In genomic region chr9:103201561-103202260, GRCm38 (mm10) we compare ENCODE assay signal across 8 mouse cellular contexts. TPM values are rescaled to one million over a fixed set of nuclear protein-coding genes. Genes with fewer than 3 reads are reported as not detected.
DNase-seq lines count a peak whose midpoint lies in the region; ATAC-seq and TF ChIP-seq lines count a peak whose summit lies in the region.

Srprb (minus strand) TSS chr9:103202137.

- no peak for TF ChIP-seq CTCF in heart, adult 2 months (IDR thresholded peaks at IDR 0.05)

- no peaks in the 10 kb centered on the region for H3K79me2 ChIP-seq in heart, adult 2 months (replicated peaks; ENCODE audit: control insufficient read depth, insufficient read depth, low read length)

- H3K4me2 ChIP-seq in embryonic facial prominence, embryonic 14.5 days (ENCODE audit: low read depth, low read length): peak within 1 kb of the TSS; percentile 78
- H3K4me2 ChIP-seq in limb, embryonic 13.5 days (replicated peaks): peak within 1 kb of the TSS; percentile 75
- peak within 1 kb of the TSS; percentile 58 for H3K4me2 ChIP-seq in midbrain, embryonic 16.5 days (ENCODE audit: low read length)

- DNase-seq in 3T3-L1 (ENCODE audit: low read depth, low spot score): peak; percentile 91
- peak; percentile 74 to 84 for DNase-seq in adrenal gland, postnatal 4 days (ENCODE audit: low spot score in 2 of 2)
- peak; percentile 97 for DNase-seq in embryonic facial prominence, embryonic 14.5 days (ENCODE audit: low spot score)
- peak; percentile 93 to 95 for DNase-seq in heart, adult 2 months
- peak; percentile 89 to 93 for DNase-seq in kidney, adult 8-10 months
- DNase-seq in spleen, postnatal 10 days (ENCODE audit: low spot score in 2 of 2): peak; percentile 91 to 98

- ATAC-seq in embryonic facial prominence, embryonic 14.5 days (ENCODE audit: low read depth): peak; percentile 98
- peak; percentile 99 for ATAC-seq in limb, embryonic 13.5 days (ENCODE audit: low FRiP score, low read depth)
- ATAC-seq in midbrain, embryonic 16.5 days: peak; percentile 98

- H3K27me3 ChIP-seq in embryonic facial prominence, embryonic 14.5 days (replicated peaks; ENCODE audit: control insufficient read depth, insufficient read depth, low read length): no peaks in the 10 kb centered on the region
- H3K27me3 ChIP-seq in heart, adult 2 months (ENCODE audit: control insufficient read depth, insufficient read depth, low read length): no peaks in the 10 kb centered on the region
- H3K27me3 ChIP-seq in limb, embryonic 13.5 days: no peaks in the 10 kb centered on the region
- H3K27me3 ChIP-seq in midbrain, embryonic 16.5 days (ENCODE audit: control insufficient read depth, insufficient read depth, low read depth, low read length): no peaks in the 10 kb centered on the region

- H3K27ac ChIP-seq in embryonic facial prominence, embryonic 14.5 days (replicated peaks; ENCODE audit: low read depth, low read length): peak within 1 kb of the TSS; percentile 81
- H3K27ac ChIP-seq in heart, adult 2 months: peak within 1 kb of the TSS; percentile 82
- peak within 1 kb of the TSS; percentile 84 for H3K27ac ChIP-seq in limb, embryonic 13.5 days
- H3K27ac ChIP-seq in midbrain, embryonic 16.5 days (ENCODE audit: low read length): peak within 1 kb of the TSS; percentile 82

- no peak for TF ChIP-seq EP300 in heart, adult 2 months (IDR thresholded peaks at IDR 0.05; ENCODE audit: insufficient read depth, low read depth, low read length)

- intact Hi-C loops in heart, adult 2 months (cut with DNase I): loop anchor here (5.0 to 10.0 kb wide), 4 partner anchors 109 to 803 kb away; partner anchors contain the start of genes Amotl2, Anapc13, Cep63 and Nphp3

- peak within 1 kb of the TSS; percentile 82 for H3K4me3 ChIP-seq in embryonic facial prominence, embryonic 14.5 days (ENCODE audit: low read depth, low read length)
- peak within 1 kb of the TSS; percentile 69 for H3K4me3 ChIP-seq in heart, adult 2 months
- peak within 1 kb of the TSS; percentile 84 for H3K4me3 ChIP-seq in limb, embryonic 13.5 days
- H3K4me3 ChIP-seq in midbrain, embryonic 16.5 days (ENCODE audit: low read depth, low read length): peak within 1 kb of the TSS; percentile 81

- WGBS in embryonic facial prominence, embryonic 14.5 days: under 1% methylated on average over 44 of the region's 45 CpGs
- under 1% methylated on average over 45 of the region's 45 CpGs for WGBS in heart, adult 2 months
- under 1% methylated on average over 45 of the region's 45 CpGs for WGBS in limb, embryonic 13.5 days
- under 1% methylated on average over 45 of the region's 45 CpGs for WGBS in midbrain, embryonic 16.5 days

- H3K9ac ChIP-seq in embryonic facial prominence, embryonic 14.5 days (ENCODE audit: low read depth, low read length): peak within 1 kb of the TSS; percentile 86
- H3K9ac ChIP-seq in heart, adult 2 months (ENCODE audit: low read depth, low read length): peak within 1 kb of the TSS; percentile 91
- H3K9ac ChIP-seq in limb, embryonic 13.5 days: peak within 1 kb of the TSS; percentile 91
- H3K9ac ChIP-seq in midbrain, embryonic 16.5 days (ENCODE audit: low read depth, low read length): peak within 1 kb of the TSS; percentile 76

- H3K9me3 ChIP-seq in embryonic facial prominence, embryonic 14.5 days (ENCODE audit: control insufficient read depth, low read length): no peaks in the 10 kb centered on the region
- no peaks in the 10 kb centered on the region for H3K9me3 ChIP-seq in limb, embryonic 13.5 days
- H3K9me3 ChIP-seq in midbrain, embryonic 16.5 days (replicated peaks; ENCODE audit: control insufficient read depth, low read length, poor library complexity, severe bottlenecking): no peaks in the 10 kb centered on the region

- H3K4me1 ChIP-seq in embryonic facial prominence, embryonic 14.5 days (ENCODE audit: control insufficient read depth, insufficient read depth, low read length): no peaks in the 10 kb centered on the region
- H3K4me1 ChIP-seq in heart, adult 2 months (ENCODE audit: control insufficient read depth, insufficient read depth, low read length): peaks cover 1% of the 10 kb centered on the region
- 0 out of 2 replicates have a peak, but pooled peaks cover 8% of the 10 kb centered on the region for H3K4me1 ChIP-seq in limb, embryonic 13.5 days
- peaks cover 3% of the 10 kb centered on the region; the same call in 1 of the 2 replicates for H3K4me1 ChIP-seq in midbrain, embryonic 16.5 days (ENCODE audit: control insufficient read depth, insufficient read depth, low read length)

- H3K36me3 ChIP-seq in embryonic facial prominence, embryonic 14.5 days (ENCODE audit: control insufficient read depth, insufficient read depth, low read length): peaks cover 33% of the 10 kb centered on the region
- H3K36me3 ChIP-seq in heart, adult 2 months (ENCODE audit: control insufficient read depth, insufficient read depth, low read length): peaks cover 3% of the 10 kb centered on the region
- H3K36me3 ChIP-seq in limb, embryonic 13.5 days: peaks cover 31% of the 10 kb centered on the region
- H3K36me3 ChIP-seq in midbrain, embryonic 16.5 days (ENCODE audit: control insufficient read depth, insufficient read depth, low read length): peaks cover 10% of the 10 kb centered on the region

- TF ChIP-seq POLR2A in heart, adult 2 months (IDR thresholded peaks at IDR 0.05; ENCODE audit: insufficient read depth, low read depth, low read length): peak; percentile 65

RNA-seq across cellular contexts. Expression of gene Srprb, which starts in this region (rescaled TPM):
- total RNA-seq in adrenal gland, postnatal 4 days (2021): 10 to 100 TPM; 27.2 to 27.6 TPM
- polyA plus RNA-seq in embryonic facial prominence, embryonic 14.5 days (2014; fragmentation: Nextera tagmentation; extraction: Ambion mirVana): 70.9 and 73.5 TPM in 2 replicates
- 10 to 100 TPM; 19.4 to 19.8 TPM for total RNA-seq in heart, adult 2 months (2021)
- 31.0 and 43.5 TPM in 2 replicates for polyA plus RNA-seq in heart, adult 2 months (2012; rRNA removed)
- polyA plus RNA-seq in limb, embryonic 13.5 days (2015; fragmentation: Nextera tagmentation; extraction: Ambion mirVana): 62.4 and 66.9 TPM in 2 replicates
- 56.0 and 60.7 TPM in 2 replicates for polyA plus RNA-seq in midbrain, embryonic 16.5 days (2015; fragmentation: Nextera tagmentation; extraction: Ambion mirVana)

Comparison
In these comparisons a context has a peak if more than half of its experiments do, and no peak if none do; other contexts are left out.
1. Peak in every context shown above with its lines: DNase-seq, ATAC-seq, H3K4me3 ChIP-seq and H3K27ac ChIP-seq.